Comparison of ENCODE assay signal across 18 mouse cellular contexts in genomic region chr7:78459021-78459420, GRCm38 (mm10).
"Had no signal": no experiment of that assay in that cellular context is flagged by ENCODE, and none has a peak within 500 bp of the region (broad histone marks: within the 10 kb centered on the region; RNA-seq: fewer than 3 reads in every experiment).

No protein-coding gene starts in this region.

- DNase-seq: lung, embryonic 14.5 days; lung, postnatal 10 days; lung, postnatal 4 days; midbrain, embryonic 14.5 days; retina, postnatal 1 day; right cerebral cortex, adult 18-20 months; right cerebral cortex, postnatal 25 days; right cerebral cortex, postnatal 4 days; spleen, adult 18-20 months; thymus, adult 18-20 months; thymus, postnatal 14 days; thymus, postnatal 36 days had no signal

- H3K4me1 ChIP-seq: midbrain, embryonic 10.5 days; midbrain, embryonic 12.5 days; neural tube, embryonic 13.5 days; neural tube, embryonic 15.5 days had no signal

- H3K36me3 ChIP-seq: midbrain, embryonic 10.5 days had no signal

- H3K9ac ChIP-seq: lung, embryonic 14.5 days; midbrain, embryonic 12.5 days; neural tube, embryonic 13.5 days; neural tube, embryonic 15.5 days had no signal

- ATAC-seq: midbrain, embryonic 16.5 days had no signal

- H3K4me3 ChIP-seq: midbrain, embryonic 10.5 days; midbrain, embryonic 12.5 days; myocyte; neural tube, embryonic 13.5 days; neural tube, embryonic 15.5 days had no signal

- H3K27ac ChIP-seq: midbrain, embryonic 10.5 days; midbrain, embryonic 12.5 days; neural tube, embryonic 13.5 days; neural tube, embryonic 15.5 days had no signal

- H3K4me2 ChIP-seq: lung, embryonic 14.5 days; midbrain, embryonic 12.5 days; neural tube, embryonic 13.5 days; neural tube, embryonic 15.5 days had no signal

- H3K27me3 ChIP-seq: midbrain, embryonic 12.5 days; neural tube, embryonic 13.5 days; neural tube, embryonic 15.5 days had no signal

- H3K9me3 ChIP-seq: midbrain, embryonic 10.5 days; midbrain, embryonic 12.5 days; neural tube, embryonic 13.5 days; neural tube, embryonic 15.5 days had no signal
